Mouse (Mus musculus): ENCODE data around the gene Itgav. TPM values are rescaled to one million over a fixed set of nuclear protein-coding genes. Genes with fewer than 3 reads are reported as not detected.

Itgav gene
- polyA plus RNA-seq, 1 experiment: 25.3 TPM

GRCm38 (mm10) chr2:83797902-83798497 is 73.8 kb downstream of the Itgav start:
- Histone ChIP-seq H3K4me3 (ENCODE audit: insufficient read depth, low read depth, low read length) (no peak overlapping the region), H3K27ac (replicated peaks; ENCODE audit: low read depth, low read length) (no peak overlapping the region), H3K4me1 (ENCODE audit: control insufficient read depth, insufficient read depth, insufficient read length, low read length) (no peaks in the 10 kb centered on the region)

GRCm38 (mm10) chr2:83812483-83813272 is 88.5 kb downstream of the Itgav start, which contains the start of gene Fam171b:
Fam171b (plus strand) TSS chr2:83812636.
- H3K27ac ChIP-seq (replicated peaks; ENCODE audit: low read depth, low read length): no peak within 1 kb of the TSS
- no peaks in the 10 kb centered on the region for H3K4me1 ChIP-seq (ENCODE audit: control insufficient read depth, insufficient read depth, insufficient read length, low read length)
- peak within 1 kb of the TSS; percentile 61 for H3K4me3 ChIP-seq (ENCODE audit: insufficient read depth, low read depth, low read length)

GRCm38 (mm10) chr2:83813273-83813892 is 89.2 kb downstream of the Itgav start:
- H3K4me3 ChIP-seq (ENCODE audit: insufficient read depth, low read depth, low read length): no peak overlapping the region
- H3K27ac ChIP-seq (replicated peaks; ENCODE audit: low read depth, low read length): no peak overlapping the region
- no peaks in the 10 kb centered on the region for H3K4me1 ChIP-seq (ENCODE audit: control insufficient read depth, insufficient read depth, insufficient read length, low read length)

GRCm38 (mm10) chr2:83814009-83814408 is 89.8 kb downstream of the Itgav start:
- no peak overlapping the region for H3K4me3 ChIP-seq (ENCODE audit: insufficient read depth, low read depth, low read length)
- no peaks in the 10 kb centered on the region for H3K4me1 ChIP-seq (ENCODE audit: control insufficient read depth, insufficient read depth, insufficient read length, low read length)
- no peak overlapping the region for H3K27ac ChIP-seq (replicated peaks; ENCODE audit: low read depth, low read length)

GRCm38 (mm10) chr2:83816147-83816546 is 92.0 kb downstream of the Itgav start:
- Histone ChIP-seq H3K4me3 (ENCODE audit: insufficient read depth, low read depth, low read length) (no peak overlapping the region), H3K4me1 (ENCODE audit: control insufficient read depth, insufficient read depth, insufficient read length, low read length) (no peaks in the 10 kb centered on the region), H3K27ac (replicated peaks; ENCODE audit: low read depth, low read length) (no peak overlapping the region)

GRCm38 (mm10) chr2:83825161-83825560 is 101.0 kb downstream of the Itgav start:
- Histone ChIP-seq H3K4me1 (ENCODE audit: control insufficient read depth, insufficient read depth, insufficient read length, low read length) (no peaks in the 10 kb centered on the region), H3K27ac (replicated peaks; ENCODE audit: low read depth, low read length) (no peak overlapping the region), H3K4me3 (ENCODE audit: insufficient read depth, low read depth, low read length) (no peak overlapping the region)

- H3K4me1 ChIP-seq (ENCODE audit: control insufficient read depth, insufficient read depth, insufficient read length, low read length): no peaks in the 10 kb centered on the region
- no peak overlapping the region for H3K27ac ChIP-seq (replicated peaks; ENCODE audit: low read depth, low read length)
- no peak overlapping the region for H3K4me3 ChIP-seq (ENCODE audit: insufficient read depth, low read depth, low read length)
These were observed 104.8 kb downstream of the Itgav start for GRCm38 (mm10) chr2:83828895-83829539.

GRCm38 (mm10) chr2:83832903-83833302 is 108.7 kb downstream of the Itgav start:
- Histone ChIP-seq H3K27ac (replicated peaks; ENCODE audit: low read depth, low read length) (no peak overlapping the region), H3K4me1 (ENCODE audit: control insufficient read depth, insufficient read depth, insufficient read length, low read length) (no peaks in the 10 kb centered on the region), H3K4me3 (ENCODE audit: insufficient read depth, low read depth, low read length) (no peak overlapping the region)

GRCm38 (mm10) chr2:83835313-83836070 is 111.3 kb downstream of the Itgav start:
- no peak overlapping the region for H3K27ac ChIP-seq (replicated peaks; ENCODE audit: low read depth, low read length)
- H3K4me3 ChIP-seq (ENCODE audit: insufficient read depth, low read depth, low read length): no peak overlapping the region
- no peaks in the 10 kb centered on the region for H3K4me1 ChIP-seq (ENCODE audit: control insufficient read depth, insufficient read depth, insufficient read length, low read length)

- Histone ChIP-seq H3K27ac (replicated peaks; ENCODE audit: low read depth, low read length) (no peak overlapping the region), H3K4me1 (ENCODE audit: control insufficient read depth, insufficient read depth, insufficient read length, low read length) (no peaks in the 10 kb centered on the region)
These were observed 124.3 kb downstream of the Itgav start for GRCm38 (mm10) chr2:83848495-83848894.

GRCm38 (mm10) chr2:83853423-83853822 is 129.2 kb downstream of the Itgav start:
- H3K27ac ChIP-seq (replicated peaks; ENCODE audit: low read depth, low read length): no peak overlapping the region
- no peaks in the 10 kb centered on the region for H3K4me1 ChIP-seq (ENCODE audit: control insufficient read depth, insufficient read depth, insufficient read length, low read length)
- H3K4me3 ChIP-seq (ENCODE audit: insufficient read depth, low read depth, low read length): no peak overlapping the region

More at GRCm38 (mm10) chr2:83848495-83848894, 124.3 kb downstream of the Itgav start:
- no peak overlapping the region for H3K4me3 ChIP-seq (ENCODE audit: insufficient read depth, low read depth, low read length)

GRCm38 (mm10) chr2:83856236-83856635 is 132.0 kb downstream of the Itgav start:
- Histone ChIP-seq H3K4me3 (ENCODE audit: insufficient read depth, low read depth, low read length) (no peak overlapping the region), H3K4me1 (ENCODE audit: control insufficient read depth, insufficient read depth, insufficient read length, low read length) (no peaks in the 10 kb centered on the region), H3K27ac (replicated peaks; ENCODE audit: low read depth, low read length) (no peak overlapping the region)

Measured in brown adipose tissue, adult 24 weeks (tissue).